Mouse (Mus musculus) limb, embryonic 12.5 days (tissue): ENCODE results near the gene Klf8. TPM values are rescaled to one million over a fixed set of nuclear protein-coding genes. Genes with fewer than 3 reads are reported as not detected.

Experiments used
- ATAC-seq: fragments of 200-750 bp; cut with Nextera tagmentation; 2 replicates; pipeline ENCODE4 v1.8.0; 2017; ENCODE audit warnings: low read depth, moderate TSS enrichment; ENCODE audit not compliant: insufficient number of reproducible peaks, insufficient read depth, low FRiP score, low TSS enrichment
- H3K27ac ChIP-seq: fragments of 300-500 bp; sonication (generic); 2 replicates; pipeline ENCODE4 v1.5.1; 2016; ENCODE audit warnings: mild to moderate bottlenecking, moderate library complexity
- H3K27me3 ChIP-seq: fragments of 300-500 bp; sonication (generic); 2 replicates; pipeline ENCODE4 v1.6.1; 2016; ENCODE audit warnings: mild to moderate bottlenecking, moderate library complexity
- H3K36me3 ChIP-seq: fragments of 300-500 bp; sonication (generic); 2 replicates; pipeline ENCODE4 v1.6.1; 2016; ENCODE audit warnings: mild to moderate bottlenecking, moderate library complexity
- H3K4me1 ChIP-seq: fragments of 300-500 bp; sonication (generic); replicated peaks from 2 replicates; pipeline ENCODE4 v1.6.1; 2016
- H3K4me2 ChIP-seq: fragments of 300-500 bp; sonication (generic); 2 replicates; pipeline ENCODE4 v1.6.1; 2016; ENCODE audit warnings: mild to moderate bottlenecking, moderate library complexity
- H3K4me3 ChIP-seq: fragments of 300-500 bp; sonication (generic); replicated peaks from 2 replicates; pipeline ENCODE4 v1.5.1; 2016; ENCODE audit warnings: mild to moderate bottlenecking
- H3K9ac ChIP-seq: fragments of 300-500 bp; sonication (generic); replicated peaks from 2 replicates; pipeline ENCODE4 v1.6.1; 2016; ENCODE audit warnings: mild to moderate bottlenecking, moderate library complexity
- H3K9me3 ChIP-seq: fragments of 300-500 bp; sonication (generic); 2 replicates; pipeline ENCODE4 v1.6.1; 2016; ENCODE audit warnings: mild to moderate bottlenecking, moderate library complexity
- WGBS: fragments of 180-500 bp; shearing (Covaris S2); methylation state at CpG from one replicate; pipeline ENCODE4 v1.1.7; 2016; 5-methylcytosine and 5-hydroxymethylcytosine counted together
- polyA plus RNA-seq: library from polyadenylated mRNA; unstranded; fragments of >200 nt; fragmentation: Nextera tagmentation; extraction: Ambion mirVana; gene quantifications from 2 replicates; pipeline ENCODE4 v1.2.1, GENCODE M21; 2016

Klf8 gene
- polyA plus RNA-seq, 1 experiment from 2014 or later: 1.4 TPM

- no peak for ATAC-seq
- Histone ChIP-seq H3K4me2 (no peak overlapping the region), H3K27me3 (no peaks in the 10 kb centered on the region), H3K9me3 (no peaks in the 10 kb centered on the region), H3K27ac (no peak overlapping the region), H3K4me1 (no peaks in the 10 kb centered on the region), H3K4me3 (no peak overlapping the region), H3K9ac (no peak overlapping the region), H3K36me3 (no peaks in the 10 kb centered on the region)
These were observed 202.3 kb downstream of the Klf8 start for GRCm38 (mm10) chrX:153439573-153439972.

- no peak overlapping the region for H3K4me2 ChIP-seq
- H3K27me3 ChIP-seq: no peaks in the 10 kb centered on the region
- no peak overlapping the region for H3K4me3 ChIP-seq
- H3K36me3 ChIP-seq: no peaks in the 10 kb centered on the region
- 85% methylated on average over 3 of the region's 3 CpGs for WGBS
- no peak overlapping the region for H3K27ac ChIP-seq
- H3K4me1 ChIP-seq: no peaks in the 10 kb centered on the region
- no peak overlapping the region for H3K9ac ChIP-seq
- no peak for ATAC-seq
- H3K9me3 ChIP-seq: no peaks in the 10 kb centered on the region
These were observed 202.8 kb downstream of the Klf8 start for GRCm38 (mm10) chrX:153440018-153440417.

Other genes with a start within 250 kb of the Klf8 start
- 2.1 and 2.4 TPM in 2 replicates for gene Usp51, start 231.0 kb upstream of the Klf8 start, polyA plus RNA-seq
- 57.2 and 58.2 TPM in 2 replicates for gene Mageh1, start 199.9 kb upstream of the Klf8 start, polyA plus RNA-seq
- gene Foxr2, start 118.7 kb upstream of the Klf8 start, polyA plus RNA-seq: 0.06 TPM in 1 of 2 replicates, not detected in the other
- gene Rragb, start 97.5 kb upstream of the Klf8 start, polyA plus RNA-seq: 4.4 and 5.1 TPM in 2 replicates